Mouse (Mus musculus) MEL-GATA-1-ER (cell line): ENCODE measurements at regions not wholly inside any gene's neighbourhood (a gene's known extent, or its start where the extent isn't known, plus 50 kb on each side); places are given as distances from the start of the nearest gene placed in this dataset.
A peak's percentile ranks its signal among the peaks of the same experiment; 100 is the strongest.

ENCODE experiments used
- DNase-seq: peaks from one replicate; pipeline ENCODE4 v3.0.0-alpha.2; 2012; ENCODE audit warnings: low read depth; ENCODE audit errors: extremely low read depth

DNA sequence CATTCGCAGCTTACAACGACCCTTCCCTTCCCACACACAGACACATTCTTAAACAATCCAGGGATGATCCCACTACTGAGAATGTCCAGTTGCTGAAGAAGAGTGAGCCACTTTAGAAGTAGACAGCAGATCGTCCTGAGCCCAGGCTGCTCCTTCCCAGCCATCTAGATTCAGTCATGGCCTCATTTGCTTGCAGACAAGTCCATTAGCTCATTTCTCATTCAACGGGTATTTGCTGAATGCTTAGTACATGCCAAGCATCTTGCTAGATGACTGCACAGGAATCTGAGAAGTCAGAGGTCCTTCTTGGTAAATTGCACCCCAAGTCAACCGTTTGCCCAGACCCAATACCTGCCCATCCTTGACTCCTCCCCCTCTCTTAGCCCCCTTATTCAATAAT, 57.8 kb downstream of the Ier5 start:
- no peak for DNase-seq

GRCm38 (mm10) chr1:155040939-155041371, 58.5 kb downstream of the Ier5 start:
- no peak for DNase-seq

DNA sequence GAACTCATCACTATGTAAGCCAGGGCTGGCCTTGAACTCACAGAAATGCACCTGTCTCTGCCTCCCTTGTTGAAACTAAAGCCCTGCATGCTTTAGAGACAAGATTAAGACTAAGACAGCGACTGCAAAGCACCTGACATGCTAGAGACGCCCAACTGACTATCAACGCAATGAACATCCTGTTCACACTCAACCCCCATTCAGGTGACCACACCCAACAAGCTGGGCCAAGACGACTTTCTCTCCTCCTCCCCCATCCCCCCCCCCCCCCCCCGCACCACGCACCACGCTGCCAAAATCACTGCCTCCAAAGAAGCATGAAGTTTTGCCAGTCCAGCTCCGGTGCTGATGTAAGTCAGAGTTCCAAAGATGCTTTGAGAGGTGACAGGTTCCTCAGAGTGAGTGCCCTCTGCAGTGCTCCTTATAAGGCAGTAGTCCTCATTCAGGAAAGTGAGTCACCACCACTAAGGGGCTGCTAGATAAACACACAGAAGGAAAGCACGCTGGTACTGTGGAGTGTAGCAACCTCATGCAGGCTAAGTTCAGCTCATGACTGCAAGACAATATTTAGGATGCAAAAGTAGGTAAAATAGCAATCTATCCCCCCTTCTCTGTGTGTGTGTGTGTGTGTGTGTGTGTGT, 59.2 kb downstream of the Ier5 start:
- peak; percentile 81 for DNase-seq

DNA sequence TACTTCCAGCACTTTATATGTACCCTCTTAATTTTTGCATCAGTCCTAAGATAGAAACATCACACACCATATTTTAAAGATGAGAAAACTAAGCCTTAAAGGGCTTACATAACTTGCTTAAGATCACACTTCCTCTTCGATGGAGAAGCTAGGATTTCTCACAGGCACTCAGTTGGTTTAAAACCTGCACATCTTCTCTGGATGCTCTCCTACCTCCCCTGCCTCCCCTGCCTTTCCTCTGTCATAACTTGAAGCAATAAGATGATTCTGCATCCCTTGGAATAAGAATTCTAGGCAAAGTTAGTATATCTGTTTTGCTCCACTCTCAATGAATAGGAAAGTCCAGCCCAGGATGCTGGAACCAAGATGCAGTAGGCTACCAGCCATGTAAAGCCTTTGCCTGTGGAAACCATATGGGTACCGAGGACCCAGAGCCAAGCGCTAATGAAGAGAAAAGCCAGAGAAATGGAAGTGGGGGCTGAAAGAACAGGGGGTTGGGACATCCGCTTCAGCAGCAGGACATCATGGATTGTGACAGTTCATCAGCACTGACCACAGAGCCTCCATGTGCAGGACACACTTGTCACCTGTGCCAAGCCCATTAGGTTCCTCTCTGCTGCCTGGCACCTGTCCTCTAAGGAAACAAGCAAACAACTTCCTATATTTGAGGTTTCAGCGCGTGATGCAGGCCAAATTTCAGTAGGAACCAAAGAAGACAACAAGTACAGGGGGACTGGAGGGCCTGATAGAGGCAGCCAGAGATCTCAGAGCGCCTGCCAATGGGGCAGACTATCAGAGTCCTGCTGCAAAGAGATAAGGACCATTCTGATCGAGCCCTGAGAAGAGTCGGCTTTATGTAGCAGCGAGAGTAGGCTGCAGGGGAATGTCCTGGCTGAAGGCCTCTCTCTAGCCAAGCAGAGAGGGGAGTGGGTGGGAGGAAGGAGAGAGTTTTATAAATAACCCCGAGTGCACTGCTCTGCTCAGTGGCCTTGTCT, 60.5 kb downstream of the Ier5 start:
- DNase-seq: peak; percentile 97

- DNase-seq: no peak
Observed at GRCm38 (mm10) chr1:155037479-155037878, 62.0 kb downstream of the Ier5 start.

DNA sequence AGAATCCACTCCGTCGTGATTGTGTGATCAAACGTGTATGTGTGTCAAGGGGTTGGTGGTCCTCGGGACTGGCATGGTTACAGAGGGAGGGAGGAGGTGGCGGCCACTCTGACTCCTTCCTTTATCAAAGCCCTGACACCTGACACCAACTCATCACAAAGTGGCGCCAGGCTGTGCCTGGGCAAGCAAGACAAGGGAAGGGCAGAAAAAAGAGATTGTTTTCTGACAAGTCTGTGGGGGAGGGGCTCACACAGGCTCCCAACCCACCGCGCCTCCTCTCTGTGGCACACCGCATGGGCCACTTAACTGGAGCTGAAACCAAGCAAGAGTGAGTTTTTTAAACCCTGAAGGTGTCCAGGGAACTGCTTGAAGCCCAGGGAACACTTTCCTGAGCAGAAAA, 68.5 kb downstream of the Ier5 start:
- no peak for DNase-seq

DNA sequence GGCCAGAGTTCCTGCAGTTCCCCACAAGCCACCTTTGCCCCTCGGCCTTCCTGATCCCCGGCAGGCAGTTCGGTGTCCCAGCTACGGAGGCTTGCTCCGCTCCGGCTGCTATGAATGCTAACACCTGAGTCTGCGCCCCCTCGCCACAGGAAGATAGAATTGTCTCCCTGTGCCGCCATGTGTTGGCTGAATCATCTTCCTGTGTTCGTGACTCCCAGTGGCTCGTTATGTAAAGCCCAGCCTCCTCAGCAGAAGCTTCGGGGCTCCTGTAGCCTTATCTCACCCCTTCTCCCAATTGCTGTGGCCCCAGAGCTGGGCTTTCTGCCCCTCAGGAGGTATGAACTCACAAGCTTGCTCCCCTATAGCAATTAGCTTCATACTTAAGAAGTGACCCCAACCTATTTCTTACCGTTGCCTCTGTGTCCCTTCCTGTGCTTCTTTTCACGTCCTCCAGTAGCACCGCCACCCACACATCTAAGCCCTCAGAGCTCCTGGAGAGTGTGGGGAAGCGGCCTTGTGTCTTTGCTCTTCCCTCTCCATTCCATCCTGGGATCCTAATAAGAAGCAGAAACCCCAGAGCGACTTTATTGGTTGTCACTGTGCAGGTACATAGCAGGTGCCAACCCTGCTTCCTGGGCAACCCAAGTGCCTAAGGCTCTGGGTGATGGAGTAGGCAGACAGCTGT, 70.1 kb downstream of the Ier5 start:
- peak; percentile 41 for DNase-seq

DNA sequence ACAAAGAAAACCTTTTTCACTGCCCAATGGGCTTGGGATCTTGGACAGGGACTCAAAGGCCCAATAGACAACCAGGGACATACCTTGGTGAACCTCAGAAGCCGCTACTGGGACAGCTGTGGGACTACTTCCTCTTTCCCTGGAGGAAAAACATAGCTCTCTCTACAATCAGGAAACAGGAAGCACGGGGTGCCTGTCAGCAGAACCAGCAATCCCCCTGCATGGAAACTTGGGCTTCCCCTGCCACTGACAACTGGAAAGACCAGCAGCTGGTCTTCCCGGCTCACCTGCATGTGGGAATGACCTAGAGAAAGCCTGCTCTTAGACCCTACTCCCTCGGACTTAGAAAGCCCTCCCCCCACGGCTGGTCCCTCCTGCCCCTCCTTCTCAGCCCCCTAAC, 70.7 kb downstream of the Ier5 start:
- peak; percentile 82 for DNase-seq

DNA sequence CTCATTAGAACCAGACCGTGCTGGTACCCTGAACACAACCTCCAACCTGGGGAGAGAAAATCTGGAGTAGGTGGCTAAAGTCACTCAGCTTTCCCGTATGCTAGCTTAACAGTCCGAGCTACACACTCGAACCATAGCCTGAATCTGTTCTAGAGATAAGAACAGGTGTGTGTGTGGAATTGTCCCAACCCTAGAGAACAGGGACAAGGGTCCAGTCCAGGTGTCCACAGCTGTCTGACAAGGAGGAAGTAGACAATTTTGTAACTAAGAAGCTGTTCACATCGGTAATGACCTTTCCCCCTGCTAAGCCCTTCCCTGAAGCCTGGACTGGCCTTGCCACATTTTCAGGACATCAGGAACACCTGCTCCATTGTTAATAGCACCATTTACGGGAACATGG, 71.3 kb downstream of the Ier5 start:
- no peak for DNase-seq

DNA sequence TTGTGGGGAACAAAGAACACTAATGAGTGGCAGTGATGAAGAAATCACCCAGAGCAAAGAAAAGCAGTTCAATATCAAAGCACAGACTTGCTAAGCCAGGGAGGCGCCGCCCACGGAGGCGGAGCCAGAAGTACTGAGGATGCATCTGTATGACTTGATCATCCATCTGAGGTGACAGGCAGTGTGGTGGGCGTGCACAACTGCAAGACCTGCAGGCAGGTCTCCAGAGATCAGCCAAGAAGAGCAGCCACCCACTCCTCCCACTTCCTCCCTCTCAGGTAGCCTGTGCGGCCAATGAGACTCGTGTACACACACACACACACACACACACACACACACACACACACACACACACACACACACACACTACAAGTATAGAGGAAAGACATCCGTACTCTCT, 71.9 kb downstream of the Ier5 start:
- peak; percentile 44 for DNase-seq

GRCm38 (mm10) chr1:155025862-155026478, 73.5 kb downstream of the Ier5 start:
- peak; percentile 57 for DNase-seq

GRCm38 (mm10) chr1:155023324-155023723, 76.1 kb downstream of the Ier5 start:
- DNase-seq: no peak

DNA sequence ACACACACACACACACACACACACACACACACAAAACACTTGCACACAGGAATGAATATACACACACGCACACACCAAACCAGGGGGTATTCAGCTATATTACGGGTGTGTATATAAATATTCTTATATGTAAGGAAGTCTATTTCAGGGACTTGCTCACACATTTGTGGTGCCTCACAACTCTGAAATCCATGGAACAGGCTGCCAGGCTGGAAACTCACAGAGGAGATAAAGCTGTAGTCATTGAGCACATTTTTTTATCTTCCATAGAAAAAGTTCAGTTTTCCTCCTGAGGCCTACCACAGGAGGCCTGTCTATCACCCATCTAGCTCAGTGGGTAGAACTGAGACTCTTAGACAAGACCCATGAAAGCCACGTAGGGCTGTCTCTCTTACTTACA, 83.8 kb downstream of the Ier5 start:
- no peak for DNase-seq

GRCm38 (mm10) chr1:155014944-155015343, 84.5 kb downstream of the Ier5 start:
- no peak for DNase-seq

- no peak for DNase-seq
Observed at GRCm38 (mm10) chr1:155013784-155014183, 85.7 kb downstream of the Ier5 start.

GRCm38 (mm10) chr1:155013361-155013760, 86.1 kb downstream of the Ier5 start:
- no peak for DNase-seq

- DNase-seq: peak; percentile 62
Observed at GRCm38 (mm10) chr1:155006539-155007486, 92.6 kb downstream of the Ier5 start.

GRCm38 (mm10) chr1:155006099-155006498, 93.3 kb downstream of the Ier5 start:
- DNase-seq: no peak

DNA sequence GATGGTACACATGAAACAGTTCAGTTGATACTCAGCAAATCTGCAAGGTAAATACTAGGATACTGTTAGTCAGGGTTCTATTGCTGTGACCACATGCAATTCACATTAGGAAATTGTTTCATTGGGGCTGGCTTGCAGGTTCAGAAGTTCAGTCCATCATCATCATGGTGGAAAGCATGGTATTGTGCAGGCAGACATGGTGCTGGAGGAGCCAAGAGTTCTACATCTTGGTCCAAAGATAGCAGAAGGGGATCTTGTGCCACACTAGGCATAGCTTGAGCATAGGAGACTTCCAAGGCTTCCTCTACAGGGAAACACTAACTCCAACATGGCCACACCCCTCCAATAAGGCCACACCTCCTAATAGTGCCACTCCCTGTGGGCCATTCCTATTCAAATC, 99.1 kb downstream of the Ier5 start:
- DNase-seq: no peak

DNA sequence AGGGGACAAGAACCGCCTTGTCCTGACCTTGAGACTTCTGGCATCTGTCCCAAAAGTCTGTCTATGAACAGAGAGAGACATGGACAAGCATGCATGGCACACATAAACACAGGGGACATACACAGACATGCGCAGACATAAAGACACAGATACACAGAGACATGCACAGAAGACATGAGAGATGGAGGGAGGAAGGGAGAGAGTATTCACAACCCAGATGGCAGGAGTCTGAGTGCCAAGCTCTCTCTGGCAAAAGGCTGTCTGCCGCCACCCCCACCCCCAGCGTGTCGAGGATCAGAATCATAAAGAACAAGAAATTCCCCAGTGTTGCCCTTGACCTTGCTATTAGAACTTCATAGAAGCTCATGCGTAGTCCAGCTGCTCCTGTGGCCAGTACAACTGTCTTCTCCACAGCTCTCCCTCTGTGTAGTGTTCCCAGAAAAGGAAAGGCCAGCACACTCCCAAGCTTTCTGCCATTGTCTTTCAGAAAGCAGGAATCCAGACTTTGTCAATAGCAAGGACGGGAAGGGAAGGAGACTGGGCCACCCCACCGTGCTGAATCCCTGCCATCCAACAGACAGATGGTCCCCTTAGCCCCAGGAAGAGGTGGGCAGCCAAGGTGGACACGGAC, 99.8 kb downstream of the Ier5 start:
- no peak for DNase-seq
